Mouse (Mus musculus) MEL-GATA-1-ER (cell line): ENCODE results near the gene Tmsb10.

Source experiments
- DNase-seq: peaks from one replicate; pipeline ENCODE4 v3.0.0-alpha.2; 2012; ENCODE audit warnings: low read depth; ENCODE audit errors: extremely low read depth

Gene Tmsb10

GRCm38 (mm10) chr6:72911261-72911660, 47.3 kb downstream of the Tmsb10 start:
- DNase-seq: no peak
